Mouse (Mus musculus) C2C12 (cell line): ENCODE measurements at regions not wholly inside any gene's neighbourhood (a gene's known extent, or its start where the extent isn't known, plus 50 kb on each side); places are given as distances from the start of the nearest gene placed in this dataset.

Source experiments
- CEBPB ChIP-seq: IDR thresholded peaks from one replicate; pipeline ENCODE4 v1.6.1; 2011; ENCODE audit warnings: low read depth, mild to moderate bottlenecking, control low read depth, moderate library complexity
- CTCF ChIP-seq: IDR thresholded peaks from one replicate; pipeline ENCODE4 v1.5.1; 2011; ENCODE audit not compliant: control insufficient read depth, insufficient read depth, insufficient read length
- MAX ChIP-seq: IDR thresholded peaks from one replicate; pipeline ENCODE4 v1.6.1; 2011; ENCODE audit warnings: mild to moderate bottlenecking, control low read depth
- MYOG ChIP-seq: IDR thresholded peaks from one replicate; pipeline ENCODE4 v1.6.1; 2011; ENCODE audit not compliant: control insufficient read depth, insufficient read length; ENCODE audit errors: extremely low read depth
- USF1 ChIP-seq: IDR thresholded peaks from one replicate; pipeline ENCODE4 v1.6.1; 2011; ENCODE audit warnings: low read depth, mild to moderate bottlenecking, control low read depth, moderate library complexity

DNA sequence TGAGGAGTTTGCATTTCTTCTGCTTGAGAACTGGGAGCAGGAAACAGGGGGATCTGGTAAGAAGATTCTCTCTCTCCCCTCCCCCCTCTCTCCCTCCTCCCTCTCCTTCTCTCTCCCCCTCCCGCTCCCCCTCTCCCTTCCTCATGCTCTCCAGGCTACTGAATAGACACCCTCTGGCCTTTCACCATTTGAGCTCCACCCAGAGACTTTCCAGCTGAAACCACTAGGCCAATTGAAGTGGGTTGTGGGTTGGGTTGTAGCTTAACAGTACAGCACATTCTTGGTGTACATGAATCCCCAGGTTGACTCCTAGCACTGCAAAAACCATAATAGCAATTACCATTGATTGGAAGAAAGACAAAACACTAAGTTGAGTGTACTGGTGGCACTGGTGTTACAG is 185.0 kb upstream of the Marcks start:
- no peak for TF ChIP-seq CTCF
- TF ChIP-seq MAX: no peak
- TF ChIP-seq CEBPB: no peak
- no peak for TF ChIP-seq MYOG
- TF ChIP-seq USF1: no peak
